Mouse (Mus musculus): ENCODE data around the gene Mfsd2b.
A peak's percentile ranks its signal among the peaks of the same experiment; 100 is the strongest.
"Not testable (repeated sequence)": the region's sequence is repeated elsewhere in the genome, so short reads cannot be mapped to it uniquely, and the experiment has no call there.

The Mfsd2b gene

GRCm38 (mm10) chr12:4874161-4874927, at the start of gene Mfsd2b:
Gene Mfsd2b, minus strand, starts transcription at chr12:4874359.
- peak; percentile 77 for DNase-seq

DNA sequence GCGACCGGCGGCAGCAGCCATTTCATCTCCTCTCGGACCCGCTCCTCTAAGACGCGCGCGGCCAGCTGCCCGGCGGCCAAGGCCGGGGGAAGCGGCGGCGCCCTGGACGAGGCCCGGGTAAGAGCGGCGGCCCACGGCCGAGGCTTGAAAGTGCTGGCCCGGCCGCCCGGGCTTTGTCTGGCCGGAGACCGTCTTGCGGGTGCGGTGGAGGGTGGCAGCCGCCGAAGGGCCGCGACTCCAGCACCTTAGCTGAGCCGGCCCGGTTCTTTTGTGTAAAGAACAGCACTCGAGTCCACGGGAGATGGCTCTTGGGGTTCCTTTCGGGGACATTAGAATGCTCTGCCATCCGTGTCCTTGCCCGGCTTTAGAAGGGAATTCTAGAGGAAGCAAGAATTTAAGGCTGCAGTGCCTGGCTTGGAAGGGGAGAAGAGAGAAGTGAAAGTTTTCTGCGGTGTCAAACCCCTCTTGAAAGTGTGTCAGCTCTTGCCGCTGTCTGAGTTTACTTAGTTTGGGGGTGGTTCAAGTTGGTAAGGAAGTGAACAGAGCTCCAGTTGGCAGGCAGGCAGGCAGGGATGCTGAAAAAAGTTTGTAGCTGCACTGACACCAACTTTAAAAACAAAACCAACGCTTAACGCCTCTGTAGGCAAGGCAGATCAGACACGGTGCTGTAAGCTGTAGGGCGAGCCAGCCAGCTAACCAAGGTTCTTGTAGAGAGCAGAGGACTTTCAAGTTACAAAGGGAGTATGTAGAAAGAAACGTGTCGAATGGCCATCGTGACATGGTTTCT, 43.8 kb upstream of the Mfsd2b start:
- DNase-seq, result peak; percentile 64

DNA sequence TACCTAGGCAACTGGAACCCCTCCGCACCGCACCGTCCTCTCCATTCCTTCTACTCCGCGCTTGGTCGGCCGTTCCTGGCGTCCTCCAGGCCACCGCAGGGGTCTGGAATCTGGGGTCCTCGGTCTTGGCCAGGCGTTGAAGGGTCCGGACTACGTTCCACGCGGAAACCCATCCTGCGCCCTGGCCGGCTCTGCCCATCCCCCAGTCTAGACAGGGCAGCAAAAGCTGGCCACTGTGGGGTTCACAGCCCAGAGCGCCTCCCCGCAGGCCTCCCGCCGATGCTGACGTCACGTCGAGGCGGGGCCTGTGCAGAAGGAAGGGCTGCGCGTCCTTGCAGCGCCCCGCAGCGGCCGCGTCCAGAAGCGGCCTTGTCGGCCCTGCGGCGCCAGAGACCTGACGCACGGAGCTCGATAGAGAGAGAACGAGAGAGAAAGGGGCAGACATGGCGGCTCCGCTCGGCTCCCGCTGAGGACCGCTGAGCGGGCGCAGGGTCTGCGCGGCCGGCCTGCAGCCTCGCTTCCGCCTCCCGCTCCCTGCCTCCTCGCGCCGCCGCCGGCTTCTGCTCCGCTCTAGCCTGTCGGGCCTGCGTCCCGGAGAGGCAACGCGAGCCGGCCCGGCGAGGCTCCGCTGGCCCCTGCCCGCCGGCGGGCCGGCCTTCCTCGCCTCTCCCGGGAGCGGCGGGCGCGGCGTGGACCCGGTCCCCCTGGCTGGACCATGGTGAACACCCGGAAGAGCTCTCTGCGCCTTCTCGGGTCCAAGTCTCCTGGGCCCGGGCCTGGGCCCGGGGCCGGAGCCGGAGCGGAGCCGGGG, 43.0 kb upstream of the Mfsd2b start, which contains the start of gene Atad2b:
Gene Atad2b, plus strand, starts transcription at position 360 of the 811 bp plus-strand sequence.
- peak; percentile 97 for DNase-seq

- no peak for DNase-seq
These were observed 40.8 kb upstream of the Mfsd2b start for GRCm38 (mm10) chr12:4914944-4915343.

GRCm38 (mm10) chr12:4914441-4914840, 40.3 kb upstream of the Mfsd2b start:
- no peak for DNase-seq

GRCm38 (mm10) chr12:4911716-4912115, 37.6 kb upstream of the Mfsd2b start:
- DNase-seq, result peak; percentile 63

DNA sequence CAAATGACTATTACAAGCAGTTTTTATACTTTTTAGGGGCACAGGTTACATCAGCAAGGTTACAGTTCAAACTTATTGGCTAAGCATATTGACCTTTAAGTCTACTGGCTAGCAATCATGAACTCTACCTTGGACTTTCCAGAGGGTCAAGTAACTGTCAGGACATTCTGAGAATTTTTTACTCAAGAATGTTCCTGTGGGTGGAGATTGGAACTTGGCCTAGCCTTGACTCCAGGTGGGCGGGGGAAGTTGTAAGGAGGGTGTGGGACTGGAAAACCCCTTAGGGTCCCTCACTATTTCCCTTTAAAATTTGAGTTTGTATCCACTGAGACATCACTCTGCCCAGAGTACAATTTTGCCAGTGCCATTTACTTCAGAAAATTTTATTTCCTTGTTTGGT, 36.3 kb upstream of the Mfsd2b start:
- DNase-seq, result peak; percentile 79

- DNase-seq, result no peak
These were observed 34.2 kb upstream of the Mfsd2b start for GRCm38 (mm10) chr12:4908391-4908790.

- peak; percentile 96 for DNase-seq
These were observed 33.1 kb upstream of the Mfsd2b start, which contains the start of gene Ubxn2a for GRCm38 (mm10) chr12:4906951-4907906. Gene Ubxn2a, minus strand, starts transcription at chr12:4907705.

DNA sequence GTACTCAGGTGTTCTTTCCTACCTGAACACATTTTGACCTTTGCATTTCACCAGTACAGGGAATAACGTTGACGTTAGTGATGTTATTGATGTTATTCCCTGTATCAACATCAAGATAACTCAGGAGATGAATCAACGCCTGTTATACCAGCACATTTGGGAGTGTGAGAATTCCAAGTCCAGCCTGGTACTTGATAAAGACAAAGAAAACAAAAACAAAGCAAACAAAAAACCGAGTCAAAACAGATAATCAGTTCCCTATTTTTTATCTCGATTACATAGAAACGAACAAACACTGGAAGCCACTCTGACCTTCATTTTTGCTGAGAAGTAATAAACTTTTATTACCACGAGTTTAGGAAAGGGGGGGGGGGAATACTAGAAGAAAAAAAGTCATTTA, 32.3 kb upstream of the Mfsd2b start:
- DNase-seq, result no peak

DNA sequence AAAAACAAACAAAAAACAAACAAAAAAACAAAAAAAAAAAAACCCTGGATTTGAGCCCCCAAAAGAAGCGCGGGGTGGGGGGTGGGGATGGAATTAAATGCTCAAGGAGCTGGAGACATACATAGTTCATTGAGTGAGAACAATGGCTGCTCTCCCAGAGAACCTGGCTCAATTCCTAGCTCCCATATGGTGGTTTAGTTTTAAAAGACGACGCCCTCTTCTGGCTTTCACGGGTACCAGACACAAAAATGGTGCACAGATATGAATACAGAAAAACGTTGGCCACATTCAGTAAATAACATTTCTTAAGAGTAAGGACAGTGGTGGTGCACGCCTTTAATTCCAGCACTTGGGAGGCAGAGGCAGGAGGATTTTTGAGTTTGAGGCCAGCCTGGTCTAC, 31.8 kb upstream of the Mfsd2b start:
- no peak for DNase-seq

- no peak for DNase-seq
These were observed 23.9 kb upstream of the Mfsd2b start for GRCm38 (mm10) chr12:4898024-4898423.

DNA sequence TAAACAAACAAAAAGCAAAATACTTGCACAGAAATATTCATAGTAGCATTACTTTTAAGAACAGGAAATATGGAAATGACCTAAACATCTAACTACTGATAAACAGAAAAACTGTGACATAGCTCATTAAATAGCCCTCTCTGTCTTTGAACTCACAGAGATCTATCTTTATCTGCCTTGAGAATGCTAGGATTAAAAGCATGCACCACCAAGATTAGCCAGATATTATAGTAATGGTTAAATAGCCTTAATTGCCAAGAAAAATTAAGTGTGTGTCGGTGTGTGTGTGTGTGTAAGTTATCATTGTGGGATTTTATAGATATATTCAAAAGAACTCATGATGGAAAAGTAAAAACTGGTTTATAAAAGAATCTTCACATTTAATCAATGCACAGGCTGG, 15.7 kb upstream of the Mfsd2b start:
- DNase-seq, result no peak

GRCm38 (mm10) chr12:4889251-4889650, 15.1 kb upstream of the Mfsd2b start:
- DNase-seq, result no peak

- no peak for DNase-seq
These were observed 14.6 kb upstream of the Mfsd2b start for GRCm38 (mm10) chr12:4888739-4889138.

- not testable (repeated sequence) for DNase-seq
These were observed 12.4 kb upstream of the Mfsd2b start for GRCm38 (mm10) chr12:4886581-4886980.

GRCm38 (mm10) chr12:4885062-4885461, 10.9 kb upstream of the Mfsd2b start:
- no peak for DNase-seq

- no peak for DNase-seq
These were observed 7.9 kb upstream of the Mfsd2b start for GRCm38 (mm10) chr12:4882086-4882485.

GRCm38 (mm10) chr12:4879048-4879447, 4.9 kb upstream of the Mfsd2b start:
- DNase-seq, result peak; percentile 55

- DNase-seq, result no peak
These were observed 4.2 kb upstream of the Mfsd2b start for GRCm38 (mm10) chr12:4878296-4878783.

GRCm38 (mm10) chr12:4875623-4876022, 1.5 kb upstream of the Mfsd2b start:
- DNase-seq, result no peak

- DNase-seq, result no peak
These were observed 628 bp downstream of the Mfsd2b start for GRCm38 (mm10) chr12:4873531-4873930.
